Mouse (Mus musculus) forebrain, embryonic 15.5 days (tissue): ENCODE measurements at regions not wholly inside any gene's neighbourhood (a gene's known extent, or its start where the extent isn't known, plus 50 kb on each side); places are given as distances from the start of the nearest gene placed in this dataset.

ENCODE experiments used
- ATAC-seq: fragments of 200-750 bp; cut with Nextera tagmentation; replicated peaks from 2 replicates; pipeline ENCODE4 v1.8.0; 2017; ENCODE audit warnings: mild to moderate bottlenecking, moderate TSS enrichment, moderate library complexity
- H3K27ac ChIP-seq: fragments of 300-500 bp; sonication (generic); replicated peaks from 2 replicates; pipeline ENCODE4 v1.5.1; 2015; ENCODE audit warnings: mild to moderate bottlenecking, inconsistent platforms
- H3K27me3 ChIP-seq: fragments of 300-500 bp; sonication (generic); 2 replicates; pipeline ENCODE4 v1.6.1; 2015; ENCODE audit warnings: inconsistent platforms
- H3K36me3 ChIP-seq: fragments of 300-500 bp; sonication (generic); 2 replicates; pipeline ENCODE4 v1.6.1; 2015; ENCODE audit warnings: mild to moderate bottlenecking, inconsistent platforms
- H3K4me1 ChIP-seq: fragments of 300-500 bp; sonication (generic); 2 replicates; pipeline ENCODE4 v1.6.1; 2015; ENCODE audit warnings: inconsistent platforms
- H3K4me2 ChIP-seq: fragments of 300-500 bp; sonication (generic); replicated peaks from 2 replicates; pipeline ENCODE4 v1.6.1; 2015; ENCODE audit warnings: mild to moderate bottlenecking, inconsistent platforms
- H3K4me3 ChIP-seq: fragments of 300-500 bp; sonication (generic); 2 replicates; pipeline ENCODE4 v1.5.1; 2015; ENCODE audit warnings: mild to moderate bottlenecking, inconsistent platforms
- H3K9ac ChIP-seq: fragments of 300-500 bp; sonication (generic); replicated peaks from 2 replicates; pipeline ENCODE4 v1.6.1; 2015; ENCODE audit warnings: mild to moderate bottlenecking, inconsistent platforms
- H3K9me3 ChIP-seq: fragments of 300-500 bp; sonication (generic); 2 replicates; pipeline ENCODE4 v1.6.1; 2016; ENCODE audit warnings: inconsistent platforms
- WGBS: fragments of 180-500 bp; shearing (Covaris S2); methylation state at CpG from one replicate; pipeline ENCODE4 v1.1.7; 2015; ENCODE audit warnings: mixed read lengths; 5-methylcytosine and 5-hydroxymethylcytosine counted together

GRCm38 (mm10) chr4:90565909-90566308 lies 347.3 kb downstream of the Zfp352 start:
- no peaks in the 10 kb centered on the region for H3K4me1 ChIP-seq
- no peaks in the 10 kb centered on the region for H3K27me3 ChIP-seq
- 67% methylated on average over 3 of the region's 3 CpGs for WGBS
- H3K9ac ChIP-seq: no peak overlapping the region
- H3K4me2 ChIP-seq: no peak overlapping the region
- no peak overlapping the region for H3K27ac ChIP-seq
- no peaks in the 10 kb centered on the region for H3K36me3 ChIP-seq
- no peak for ATAC-seq
- H3K4me3 ChIP-seq: no peak overlapping the region
- no peaks in the 10 kb centered on the region for H3K9me3 ChIP-seq

DNA sequence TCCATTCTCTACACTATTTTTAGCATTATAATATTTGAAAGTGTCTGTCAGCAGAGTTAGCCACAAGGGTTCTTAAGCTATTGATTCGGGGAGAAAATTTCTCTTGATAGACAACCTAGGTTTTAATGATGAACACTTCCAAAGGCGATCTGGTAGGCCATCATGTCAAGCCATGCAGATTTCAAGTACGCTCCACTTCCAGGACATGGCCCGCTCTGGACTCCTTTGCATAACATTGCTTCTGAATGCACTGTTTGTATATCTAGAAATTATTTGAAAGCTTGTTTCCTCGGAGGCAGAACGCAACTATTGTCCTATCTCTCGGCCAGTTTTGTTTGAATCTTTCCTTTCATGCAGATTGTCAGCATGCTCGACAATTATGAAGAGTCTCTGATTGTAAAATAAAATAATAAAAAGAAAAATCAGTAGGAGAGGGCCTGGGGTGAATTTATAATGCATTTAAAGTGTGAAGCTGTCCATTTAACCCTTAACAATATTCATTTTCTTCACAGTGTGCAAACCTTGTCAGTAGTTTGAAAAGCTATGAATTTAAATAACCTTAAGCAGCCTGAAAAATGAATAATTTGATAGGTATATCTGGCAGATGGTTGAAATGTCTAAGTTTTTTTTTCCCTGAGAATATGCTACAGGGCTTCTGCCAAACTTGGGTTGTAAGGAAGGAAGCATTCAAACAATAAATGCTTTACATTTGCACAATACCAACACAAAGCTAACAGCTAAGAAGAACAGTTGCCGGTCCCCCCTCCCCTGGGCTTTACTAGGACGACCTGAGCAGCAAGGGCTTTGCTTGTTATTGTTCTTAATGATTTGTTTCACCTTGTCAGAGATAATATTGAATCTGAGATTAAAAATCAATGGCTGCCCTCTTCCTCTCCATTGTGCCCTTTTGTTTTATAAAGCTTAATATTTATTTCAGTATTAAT lies 357.8 kb downstream of the Zfp352 start:
- no peak overlapping the region for H3K9ac ChIP-seq
- no peaks in the 10 kb centered on the region for H3K4me1 ChIP-seq
- no peak for ATAC-seq
- no peak overlapping the region for H3K4me3 ChIP-seq
- 70% methylated on average over 10 of the region's 10 CpGs for WGBS
- H3K9me3 ChIP-seq: no peaks in the 10 kb centered on the region
- no peaks in the 10 kb centered on the region for H3K27me3 ChIP-seq
- H3K4me2 ChIP-seq: no peak overlapping the region
- H3K27ac ChIP-seq: no peak overlapping the region; the same call in 1 of the 2 replicates
- no peaks in the 10 kb centered on the region for H3K36me3 ChIP-seq

DNA sequence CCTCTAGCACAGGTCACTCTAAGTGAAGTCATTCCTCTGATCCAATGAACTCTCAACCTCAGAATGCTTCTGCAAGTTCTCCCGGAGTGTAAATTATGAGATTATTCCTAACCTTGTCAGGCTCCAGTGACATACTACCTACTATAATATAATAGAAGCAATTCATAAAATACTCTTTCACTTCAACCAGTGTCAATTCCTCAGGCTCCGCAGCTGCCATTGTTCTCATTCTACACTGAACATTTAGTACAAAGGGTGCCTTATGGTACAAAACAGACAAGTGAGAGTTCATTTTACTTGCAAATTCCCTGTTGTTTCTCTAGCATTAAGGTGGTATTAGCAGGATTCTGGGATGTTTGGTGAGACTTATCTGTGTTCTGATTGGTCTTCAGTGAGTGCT lies 379.7 kb downstream of the Zfp352 start:
- Histone ChIP-seq H3K27ac (no peak overlapping the region), H3K9ac (no peak overlapping the region), H3K4me3 (no peak overlapping the region), H3K9me3 (no peaks in the 10 kb centered on the region), H3K4me1 (no peaks in the 10 kb centered on the region), H3K27me3 (no peaks in the 10 kb centered on the region), H3K4me2 (no peak overlapping the region), H3K36me3 (no peaks in the 10 kb centered on the region)
- peak; percentile 19; the same call in 1 of the 2 replicates for ATAC-seq
- WGBS: 24% methylated on average over 2 of the region's 2 CpGs

DNA sequence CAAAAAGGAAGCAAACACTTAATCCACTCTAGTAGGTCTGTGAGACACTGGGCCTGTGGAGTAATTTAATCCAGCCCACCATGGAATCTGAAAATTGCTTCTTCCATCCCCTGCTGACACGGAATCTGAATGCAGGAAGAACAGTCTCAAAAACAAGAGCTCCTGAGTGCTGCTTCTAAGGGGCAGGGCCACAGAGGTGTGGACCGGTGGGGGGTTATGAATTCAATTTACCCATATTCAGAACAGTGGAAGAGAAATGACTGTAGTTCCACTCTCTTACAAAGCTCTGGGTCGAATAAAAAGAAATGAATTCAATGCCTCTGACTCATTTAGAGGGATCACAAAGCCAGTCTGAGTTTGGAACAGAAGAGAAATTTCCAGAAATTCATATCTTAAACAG lies 390.3 kb downstream of the Zfp352 start:
- no peaks in the 10 kb centered on the region for H3K4me1 ChIP-seq
- 16% methylated on average over 3 of the region's 3 CpGs for WGBS
- no peak overlapping the region for H3K27ac ChIP-seq
- no peaks in the 10 kb centered on the region for H3K9me3 ChIP-seq
- H3K4me2 ChIP-seq: no peak overlapping the region
- no peak for ATAC-seq
- no peak overlapping the region for H3K9ac ChIP-seq
- no peaks in the 10 kb centered on the region for H3K27me3 ChIP-seq
- no peak overlapping the region for H3K4me3 ChIP-seq
- no peaks in the 10 kb centered on the region for H3K36me3 ChIP-seq

DNA sequence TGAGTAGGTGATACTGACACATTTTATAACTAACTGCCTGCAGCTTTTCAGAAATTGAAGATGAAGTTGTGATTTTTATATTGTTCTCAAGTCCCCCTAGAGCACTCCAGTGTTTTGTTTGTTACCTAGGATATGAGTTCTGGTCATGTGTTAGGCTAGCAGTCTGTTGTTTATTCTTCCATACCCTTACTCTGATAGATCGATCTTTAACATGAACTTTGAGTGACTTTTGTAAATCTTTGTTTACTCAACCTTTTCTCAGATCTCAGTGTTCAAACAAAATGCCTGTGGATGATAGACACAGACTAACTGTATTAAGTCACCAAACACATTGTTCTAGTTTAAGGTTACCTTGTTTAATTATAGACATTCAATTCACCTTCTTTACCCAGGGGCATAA lies 409.3 kb downstream of the Zfp352 start:
- no peaks in the 10 kb centered on the region for H3K27me3 ChIP-seq
- H3K9me3 ChIP-seq: no peaks in the 10 kb centered on the region
- no peak overlapping the region for H3K4me3 ChIP-seq
- WGBS: 89% methylated on average over 1 of the region's 1 CpGs
- H3K9ac ChIP-seq: no peak overlapping the region
- H3K27ac ChIP-seq: no peak overlapping the region
- no peak overlapping the region for H3K4me2 ChIP-seq
- ATAC-seq: no peak
- no peaks in the 10 kb centered on the region for H3K4me1 ChIP-seq
- H3K36me3 ChIP-seq: no peaks in the 10 kb centered on the region

DNA sequence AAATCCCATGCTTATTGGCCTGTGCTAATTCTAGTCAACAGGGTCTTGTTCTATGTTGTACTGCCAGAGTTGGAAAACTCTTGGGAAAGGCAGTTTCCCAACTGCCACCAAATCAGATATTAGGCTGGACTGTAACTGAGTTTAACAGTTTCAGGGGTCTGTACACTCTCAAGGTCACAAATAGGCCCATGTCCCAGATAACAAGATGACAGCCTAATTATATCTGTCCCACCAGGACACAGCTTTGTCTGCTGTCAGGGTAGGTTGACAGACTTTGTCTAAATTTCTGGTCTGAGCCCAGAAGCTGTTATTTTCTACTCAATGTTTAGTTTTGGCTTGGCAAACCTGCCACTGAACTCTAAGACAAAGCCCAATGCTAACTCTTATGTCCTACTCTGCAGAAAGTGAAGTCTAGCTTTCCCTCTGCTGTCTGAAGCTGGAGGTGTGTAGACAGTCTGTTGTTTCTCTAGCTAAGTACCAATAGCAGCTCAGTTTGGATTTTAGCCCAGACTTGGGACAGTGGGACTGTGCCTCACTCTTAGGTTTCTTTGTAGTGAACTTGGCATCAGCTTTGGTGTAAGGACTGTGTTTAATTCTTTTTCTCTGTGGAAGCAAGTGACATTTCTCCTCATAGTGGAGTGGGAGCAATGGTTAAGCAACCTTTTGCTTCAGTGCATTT lies 453.8 kb downstream of the Zfp352 start:
- no peaks in the 10 kb centered on the region for H3K27me3 ChIP-seq
- H3K27ac ChIP-seq: no peak overlapping the region
- H3K4me3 ChIP-seq: no peak overlapping the region
- H3K9me3 ChIP-seq: no peaks in the 10 kb centered on the region
- H3K4me2 ChIP-seq: no peak overlapping the region
- no peaks in the 10 kb centered on the region for H3K4me1 ChIP-seq
- no peak overlapping the region for H3K9ac ChIP-seq
- ATAC-seq: peak; percentile 89
- no peaks in the 10 kb centered on the region for H3K36me3 ChIP-seq

GRCm38 (mm10) chr4:90696945-90697344 lies 478.3 kb downstream of the Zfp352 start:
- Histone ChIP-seq H3K4me3 (no peak overlapping the region), H3K9ac (no peak overlapping the region), H3K4me1 (no peaks in the 10 kb centered on the region), H3K27ac (no peak overlapping the region), H3K36me3 (no peaks in the 10 kb centered on the region), H3K27me3 (no peaks in the 10 kb centered on the region), H3K9me3 (no peaks in the 10 kb centered on the region), H3K4me2 (no peak overlapping the region)
- WGBS: 47% methylated on average over 5 of the region's 5 CpGs
- ATAC-seq: no peak

DNA sequence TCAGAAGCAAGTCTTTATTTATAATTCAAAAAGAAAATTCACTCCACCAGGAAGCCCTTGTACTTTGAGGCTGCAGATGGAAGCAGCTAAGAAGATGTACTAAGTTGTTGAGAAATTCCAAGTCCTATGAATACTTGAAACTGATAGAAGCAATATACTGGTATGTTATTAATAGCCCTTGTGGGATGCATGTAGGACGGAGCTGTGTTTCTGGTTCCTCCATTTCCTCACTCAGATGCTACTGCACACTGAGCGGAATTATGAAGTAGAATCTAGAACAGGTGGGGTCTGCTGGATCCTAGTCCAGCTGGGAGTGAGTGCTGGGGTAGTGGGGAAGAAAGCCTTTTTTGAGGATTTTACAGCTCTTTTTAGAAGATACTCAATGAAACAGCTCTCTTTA lies 510.5 kb downstream of the Zfp352 start:
- no peaks in the 10 kb centered on the region for H3K4me1 ChIP-seq
- H3K36me3 ChIP-seq: no peaks in the 10 kb centered on the region
- ATAC-seq: no peak
- no peak overlapping the region for H3K4me2 ChIP-seq
- H3K27ac ChIP-seq: no peak overlapping the region
- no peak overlapping the region for H3K9ac ChIP-seq
- 94% methylated on average over 2 of the region's 2 CpGs for WGBS
- H3K4me3 ChIP-seq: no peak overlapping the region
- H3K27me3 ChIP-seq: no peaks in the 10 kb centered on the region
- no peaks in the 10 kb centered on the region for H3K9me3 ChIP-seq

DNA sequence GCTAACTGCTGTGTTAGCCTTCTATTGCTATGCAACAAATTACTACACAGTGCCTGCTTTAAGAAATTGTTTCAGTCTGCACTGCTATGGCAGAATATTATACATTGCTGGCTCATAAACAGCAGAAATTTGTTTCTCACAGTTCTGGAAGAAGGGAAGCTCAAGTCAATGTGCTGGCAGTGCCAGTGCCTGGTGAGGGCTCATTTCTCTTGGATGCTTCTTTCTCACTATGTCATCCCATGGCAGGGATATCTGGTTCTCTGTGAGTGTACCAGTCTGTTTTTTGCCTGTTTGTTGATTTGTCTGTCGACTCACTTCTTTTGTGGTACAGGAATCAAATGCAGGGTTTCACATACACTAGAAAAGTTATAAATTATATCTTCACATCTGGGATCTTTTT lies 516.2 kb downstream of the Zfp352 start:
- no peak overlapping the region for H3K4me3 ChIP-seq
- no peak overlapping the region for H3K4me2 ChIP-seq
- H3K27ac ChIP-seq: no peak overlapping the region
- 71% methylated on average over 1 of the region's 1 CpGs for WGBS
- no peak overlapping the region for H3K9ac ChIP-seq
- H3K9me3 ChIP-seq: no peaks in the 10 kb centered on the region
- H3K36me3 ChIP-seq: no peaks in the 10 kb centered on the region
- no peaks in the 10 kb centered on the region for H3K27me3 ChIP-seq
- ATAC-seq: no peak
- no peaks in the 10 kb centered on the region for H3K4me1 ChIP-seq

- no peaks in the 10 kb centered on the region for H3K4me1 ChIP-seq
- H3K36me3 ChIP-seq: no peaks in the 10 kb centered on the region
- no peaks in the 10 kb centered on the region for H3K27me3 ChIP-seq
- H3K9me3 ChIP-seq: no peaks in the 10 kb centered on the region
- no peak overlapping the region for H3K9ac ChIP-seq
- 41% methylated on average over 1 of the region's 1 CpGs for WGBS
- no peak overlapping the region for H3K27ac ChIP-seq
- no peak for ATAC-seq
- no peak overlapping the region for H3K4me3 ChIP-seq
- H3K4me2 ChIP-seq: no peak overlapping the region
Observed at GRCm38 (mm10) chr4:90744106-90744505, 525.5 kb downstream of the Zfp352 start.
